Mouse (Mus musculus) heart, embryonic 14.5 days (tissue): ENCODE results near the gene Arhgap23. TPM values are rescaled to one million over a fixed set of nuclear protein-coding genes. Genes with fewer than 3 reads are reported as not detected.

Experiments used
- ATAC-seq: fragments of 200-750 bp; cut with Nextera tagmentation; 2 replicates; pipeline ENCODE4 v1.8.0; 2017; ENCODE audit warnings: low read depth, moderate TSS enrichment; ENCODE audit not compliant: insufficient number of reproducible peaks, insufficient read depth, low FRiP score
- H3K27ac ChIP-seq, 2 experiments: fragments of 200-500 bp in 1 of 2; fragments of 300-500 bp in 1 of 2; sonication (generic) in 1 of 2; replicated peaks in 1 of 2; 2 replicates each; pipeline ENCODE4 v1.5.1; 2012 to 2014; ENCODE audit warnings: low read depth in 2 of 2, low read length in 2 of 2, control low read depth in 1 of 2, mild to moderate bottlenecking in 1 of 2, mixed read lengths in 1 of 2; ENCODE audit not compliant: control insufficient read depth in 1 of 2, insufficient read depth in 1 of 2
- H3K27me3 ChIP-seq: fragments of 300-500 bp; sonication (generic); 2 replicates; pipeline ENCODE4 v1.6.1; 2014; ENCODE audit warnings: mild to moderate bottlenecking, low read length, control low read depth; ENCODE audit not compliant: control insufficient read depth, insufficient read depth
- H3K36me3 ChIP-seq: fragments of 300-500 bp; sonication (generic); 2 replicates; pipeline ENCODE4 v1.6.1; 2014; ENCODE audit warnings: mild to moderate bottlenecking, control low read depth, low read length, mixed read lengths; ENCODE audit not compliant: control insufficient read depth, insufficient read depth
- H3K4me1 ChIP-seq, 2 experiments: fragments of 200-500 bp in 1 of 2; fragments of 300-500 bp in 1 of 2; sonication (generic) in 1 of 2; 2 replicates each; pipeline ENCODE4 v1.6.1; 2012 to 2014; ENCODE audit warnings: low read length in 2 of 2, control low read depth in 1 of 2, mixed read lengths in 1 of 2; ENCODE audit not compliant: control insufficient read depth in 2 of 2, insufficient read depth in 2 of 2
- H3K4me2 ChIP-seq: fragments of 300-500 bp; sonication (generic); 2 replicates; pipeline ENCODE4 v1.6.1; 2014; ENCODE audit warnings: mild to moderate bottlenecking, low read length
- H3K4me3 ChIP-seq, 2 experiments: fragments of 200-500 bp in 1 of 2; fragments of 300-500 bp in 1 of 2; sonication (generic) in 1 of 2; 2 replicates each; pipeline ENCODE4 v1.5.1; 2012 to 2014; ENCODE audit warnings: low read length in 2 of 2, mild to moderate bottlenecking in 2 of 2, control low read depth in 1 of 2, low read depth in 1 of 2, moderate library complexity in 1 of 2; ENCODE audit not compliant: control insufficient read depth in 1 of 2, insufficient read depth in 1 of 2
- H3K9ac ChIP-seq: fragments of 300-500 bp; sonication (generic); 2 replicates; pipeline ENCODE4 v1.6.1; 2014; ENCODE audit warnings: mild to moderate bottlenecking, low read length
- H3K9me3 ChIP-seq: fragments of 300-500 bp; sonication (generic); 2 replicates; pipeline ENCODE4 v1.6.1; 2016; ENCODE audit warnings: low read length, control low read depth; ENCODE audit not compliant: control insufficient read depth
- WGBS: fragments of 180-500 bp; shearing (Covaris S2); extraction: QIAGEN DNeasy Blood & Tissue Kit; methylation state at CpG from one replicate; pipeline ENCODE4 v1.1.7; 2014; 5-methylcytosine and 5-hydroxymethylcytosine counted together
- polyA plus RNA-seq: library from polyadenylated mRNA; unstranded; fragments of >200 nt; fragmentation: Nextera tagmentation; extraction: Ambion mirVana; gene quantifications from 2 replicates; pipeline ENCODE4 v1.2.1, GENCODE M21; 2014

Gene Arhgap23
- polyA plus RNA-seq, 1 experiment from 2014 or later, result 8.4 TPM

GRCm38 (mm10) chr11:97542171-97543150 lies 127.1 kb downstream of the Arhgap23 start:
- WGBS, result 76% methylated on average over 22 of the region's 22 CpGs
- no peaks in the 10 kb centered on the region for H3K9me3 ChIP-seq
- no peak overlapping the region for H3K9ac ChIP-seq
- peaks cover 7 to 13% of the 10 kb centered on the region in 2 experiments for H3K4me1 ChIP-seq
- H3K4me3 ChIP-seq, result no peak overlapping the region
- peaks cover 79% of the 10 kb centered on the region for H3K27me3 ChIP-seq
- no peak overlapping the region for H3K27ac ChIP-seq
- no peak for ATAC-seq
- H3K4me2 ChIP-seq, result no peak overlapping the region
- no peaks in the 10 kb centered on the region for H3K36me3 ChIP-seq

DNA sequence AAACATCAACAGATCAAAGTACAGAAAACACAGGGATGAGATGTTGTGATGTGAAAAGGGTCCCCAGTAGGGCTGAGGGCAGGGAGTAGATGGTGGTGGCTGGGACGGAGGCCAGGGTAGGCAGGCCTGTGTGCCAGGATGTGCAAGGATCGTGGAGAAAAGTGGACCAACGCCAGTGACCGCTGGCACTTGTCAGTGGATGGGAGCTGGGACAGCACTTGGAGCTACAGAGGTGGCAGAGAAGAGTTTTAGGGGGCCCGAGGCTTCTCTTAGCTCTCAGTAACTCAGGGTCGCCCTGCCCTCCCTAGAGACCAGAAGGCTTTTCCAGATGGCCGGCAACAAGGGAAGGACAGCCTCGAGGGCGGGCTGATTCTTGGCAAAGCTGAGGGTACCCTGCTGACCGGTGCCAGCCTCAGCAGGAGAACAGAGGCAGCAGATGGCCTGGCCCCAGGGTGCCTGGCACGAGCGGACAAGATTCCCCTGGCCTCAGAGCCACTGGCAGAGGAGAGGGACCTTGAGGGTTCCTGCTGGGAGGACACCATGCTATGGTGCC lies 127.9 kb downstream of the Arhgap23 start:
- Histone ChIP-seq H3K9me3 (no peaks in the 10 kb centered on the region), H3K27me3 (peaks cover 79% of the 10 kb centered on the region), H3K4me2 (no peak overlapping the region), H3K9ac (no peak overlapping the region), H3K27ac (no peak overlapping the region), H3K4me1 (peaks cover 7 to 11% of the 10 kb centered on the region in 2 experiments), H3K4me3 (no peak overlapping the region), H3K36me3 (no peaks in the 10 kb centered on the region)
- ATAC-seq, result no peak
- WGBS, result 53% methylated on average over 12 of the region's 12 CpGs

GRCm38 (mm10) chr11:97543883-97544282 lies 128.6 kb downstream of the Arhgap23 start:
- peaks cover 79% of the 10 kb centered on the region for H3K27me3 ChIP-seq
- H3K4me1 ChIP-seq, result peaks cover 7 to 11% of the 10 kb centered on the region in 2 experiments
- no peak overlapping the region for H3K9ac ChIP-seq
- no peaks in the 10 kb centered on the region for H3K36me3 ChIP-seq
- 73% methylated on average over 9 of the region's 9 CpGs for WGBS
- no peak for ATAC-seq
- H3K4me3 ChIP-seq, result no peak overlapping the region
- H3K9me3 ChIP-seq, result no peaks in the 10 kb centered on the region
- no peak overlapping the region for H3K4me2 ChIP-seq
- no peak overlapping the region for H3K27ac ChIP-seq

GRCm38 (mm10) chr11:97545808-97546560 lies 130.7 kb downstream of the Arhgap23 start:
- 5% methylated on average over 26 of the region's 26 CpGs for WGBS
- Histone ChIP-seq H3K4me1 (peaks cover 4 to 11% of the 10 kb centered on the region in 2 experiments; a peak in 3 of 4 replicates), H3K9me3 (no peaks in the 10 kb centered on the region), H3K9ac (peak overlapping the region; percentile 66; the same call in 1 of the 2 replicates), H3K27ac (no peak overlapping the region), H3K4me2 (peak overlapping the region; percentile 99), H3K36me3 (no peaks in the 10 kb centered on the region), H3K27me3 (peaks cover 100% of the 10 kb centered on the region), H3K4me3 (peak overlapping the region; percentile 28 to 65; a peak in 3 of 4 replicates)
- ATAC-seq, result no peak

GRCm38 (mm10) chr11:97546804-97547411 lies 131.6 kb downstream of the Arhgap23 start:
- Histone ChIP-seq H3K4me2 (peak overlapping the region; percentile 99), H3K27ac (no peak overlapping the region), H3K9me3 (no peaks in the 10 kb centered on the region), H3K27me3 (peaks cover 100% of the 10 kb centered on the region), H3K4me1 (peaks cover 4 to 11% of the 10 kb centered on the region in 2 experiments; a peak in 3 of 4 replicates), H3K9ac (peak overlapping the region; percentile 66), H3K36me3 (no peaks in the 10 kb centered on the region), H3K4me3 (peak overlapping the region; percentile 50 to 65)
- under 1% methylated on average over 38 of the region's 73 CpGs for WGBS
- no peak for ATAC-seq

DNA sequence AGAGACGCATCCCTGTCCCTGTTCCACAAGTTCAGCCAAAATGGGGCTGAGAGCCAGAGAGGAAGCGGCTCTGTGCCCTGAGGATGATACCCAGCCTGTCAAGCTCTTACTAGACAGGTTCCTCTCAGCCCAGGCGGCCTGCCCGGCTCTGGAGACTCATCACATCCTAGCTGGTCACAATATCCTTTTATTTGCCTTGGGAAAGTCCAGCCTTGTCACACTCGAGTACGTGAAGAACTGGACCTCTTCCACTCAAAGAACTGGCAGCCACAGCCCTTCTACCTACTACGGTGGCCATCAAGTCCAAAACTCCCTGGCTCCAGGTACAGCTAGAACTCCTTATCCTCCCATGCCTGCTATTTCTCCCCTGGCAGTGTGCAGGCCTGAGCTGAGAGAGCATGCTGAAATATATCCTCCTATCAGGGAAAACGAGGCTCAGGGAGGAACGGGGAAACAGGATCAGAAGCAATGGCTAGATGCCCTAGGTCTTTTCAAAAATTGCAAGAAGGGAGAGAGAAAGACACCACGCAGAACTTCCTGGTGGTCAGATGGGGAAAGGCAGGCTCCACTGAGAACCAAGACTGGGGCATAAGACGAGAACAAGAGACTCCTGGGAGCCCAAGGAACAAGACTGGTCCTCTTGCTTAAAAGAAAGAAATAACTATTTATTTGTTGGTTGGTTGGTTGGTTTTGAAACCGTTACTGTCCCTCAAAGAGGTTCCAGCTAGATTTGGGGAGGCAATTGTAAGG lies 132.8 kb downstream of the Arhgap23 start:
- no peaks in the 10 kb centered on the region for H3K36me3 ChIP-seq
- H3K9me3 ChIP-seq, result no peaks in the 10 kb centered on the region
- H3K4me2 ChIP-seq, result no peak overlapping the region
- no peak overlapping the region for H3K9ac ChIP-seq
- no peak overlapping the region for H3K27ac ChIP-seq
- ATAC-seq, result no peak
- H3K27me3 ChIP-seq, result peaks cover 100% of the 10 kb centered on the region
- peaks cover 4 to 11% of the 10 kb centered on the region in 2 experiments; a peak in 3 of 4 replicates for H3K4me1 ChIP-seq
- WGBS, result 53% methylated on average over 12 of the region's 12 CpGs
- no peak overlapping the region for H3K4me3 ChIP-seq
